Mouse (Mus musculus): ENCODE results near the gene Anxa5.

Anxa5 gene

GRCm38 (mm10) chr3:36452502-36452901 lies 23.2 kb downstream of the Anxa5 start:
- DNase-seq (ENCODE audit: low read depth in 2 of 2, low spot score in 2 of 2): no peak

GRCm38 (mm10) chr3:36449292-36450165 lies 26.2 kb downstream of the Anxa5 start:
- DNase-seq (ENCODE audit: low read depth in 2 of 2, low spot score in 2 of 2): no peak

GRCm38 (mm10) chr3:36446918-36447317 lies 28.8 kb downstream of the Anxa5 start:
- DNase-seq (ENCODE audit: low read depth in 2 of 2, low spot score in 2 of 2): no peak

- DNase-seq (ENCODE audit: low read depth in 2 of 2, low spot score in 2 of 2): no peak
Observed at GRCm38 (mm10) chr3:36446506-36446905, 29.2 kb downstream of the Anxa5 start.

GRCm38 (mm10) chr3:36446041-36446440 lies 29.7 kb downstream of the Anxa5 start:
- no peak for DNase-seq (ENCODE audit: low read depth in 2 of 2, low spot score in 2 of 2)

GRCm38 (mm10) chr3:36442426-36442825 lies 33.3 kb downstream of the Anxa5 start:
- peak in 1 of 2 experiments; percentile 29 for DNase-seq (ENCODE audit: low read depth in 2 of 2, low spot score in 2 of 2)

GRCm38 (mm10) chr3:36440280-36440679 lies 35.4 kb downstream of the Anxa5 start:
- DNase-seq (ENCODE audit: low read depth in 2 of 2, low spot score in 2 of 2): no peak

GRCm38 (mm10) chr3:36430360-36430759 lies 45.3 kb downstream of the Anxa5 start:
- DNase-seq (ENCODE audit: low read depth in 2 of 2, low spot score in 2 of 2): no peak

GRCm38 (mm10) chr3:36427386-36427785 lies 48.3 kb downstream of the Anxa5 start:
- no peak for DNase-seq (ENCODE audit: low read depth in 2 of 2, low spot score in 2 of 2)

GRCm38 (mm10) chr3:36409456-36409855 lies 66.2 kb downstream of the Anxa5 start:
- no peak for DNase-seq (ENCODE audit: low read depth in 2 of 2, low spot score in 2 of 2)

- DNase-seq (ENCODE audit: low read depth in 2 of 2, low spot score in 2 of 2): no peak
Observed at GRCm38 (mm10) chr3:36406967-36407366, 68.7 kb downstream of the Anxa5 start.

GRCm38 (mm10) chr3:36406340-36406739 lies 69.4 kb downstream of the Anxa5 start:
- DNase-seq (ENCODE audit: low read depth in 2 of 2, low spot score in 2 of 2): no peak

- no peak for DNase-seq (ENCODE audit: low read depth in 2 of 2, low spot score in 2 of 2)
Observed at GRCm38 (mm10) chr3:36401900-36402299, 73.8 kb downstream of the Anxa5 start.

GRCm38 (mm10) chr3:36400657-36401056 lies 75.0 kb downstream of the Anxa5 start:
- DNase-seq (ENCODE audit: low read depth in 2 of 2, low spot score in 2 of 2): no peak
